Mouse (Mus musculus): Measurements from ENCODE around the gene Nos1. TPM values are rescaled to one million over a fixed set of nuclear protein-coding genes. Genes with fewer than 3 reads are reported as not detected.

The Nos1 gene
- total RNA-seq (2014; fragmentation: Nextera tagmentation) (not detected in 2 replicates), total RNA-seq (2017) (not detected in 2 replicates)

GRCm38 (mm10) chr5:117780681-117781080, at the start of gene Nos1:
Gene Nos1, plus strand, starts transcription at chr5:117781032.
- no peak for ATAC-seq (replicated peaks; ENCODE audit: poor library complexity, severe bottlenecking)

- no peak for ATAC-seq (replicated peaks; ENCODE audit: poor library complexity, severe bottlenecking)
Measured at GRCm38 (mm10) chr5:117731311-117731710, 49.5 kb upstream of the Nos1 start.

GRCm38 (mm10) chr5:117744654-117745178, 36.1 kb upstream of the Nos1 start:
- no peak for ATAC-seq (replicated peaks; ENCODE audit: poor library complexity, severe bottlenecking)

- ATAC-seq (replicated peaks; ENCODE audit: poor library complexity, severe bottlenecking): no peak
Measured at GRCm38 (mm10) chr5:117749353-117749752, 31.5 kb upstream of the Nos1 start.

- no peak for ATAC-seq (replicated peaks; ENCODE audit: poor library complexity, severe bottlenecking)
Measured at GRCm38 (mm10) chr5:117757696-117758482, 22.9 kb upstream of the Nos1 start.

- ATAC-seq (replicated peaks; ENCODE audit: poor library complexity, severe bottlenecking): no peak
Measured at GRCm38 (mm10) chr5:117761181-117761832, 19.5 kb upstream of the Nos1 start.

- no peak for ATAC-seq (replicated peaks; ENCODE audit: poor library complexity, severe bottlenecking)
Measured at GRCm38 (mm10) chr5:117764496-117764895, 16.3 kb upstream of the Nos1 start.

- ATAC-seq (replicated peaks; ENCODE audit: poor library complexity, severe bottlenecking): no peak
Measured at GRCm38 (mm10) chr5:117779175-117779574, 1.7 kb upstream of the Nos1 start.

- ATAC-seq (replicated peaks; ENCODE audit: poor library complexity, severe bottlenecking): no peak
Measured at GRCm38 (mm10) chr5:117781178-117781577, 346 bp downstream of the Nos1 start.

- ATAC-seq (replicated peaks; ENCODE audit: poor library complexity, severe bottlenecking): no peak
Measured at GRCm38 (mm10) chr5:117790071-117790470, 9.2 kb downstream of the Nos1 start.

- ATAC-seq (replicated peaks; ENCODE audit: poor library complexity, severe bottlenecking): no peak
Measured at GRCm38 (mm10) chr5:117791875-117792274, 11.0 kb downstream of the Nos1 start.

GRCm38 (mm10) chr5:117800849-117801248, 20.0 kb downstream of the Nos1 start:
- ATAC-seq (replicated peaks; ENCODE audit: poor library complexity, severe bottlenecking): no peak

- no peak for ATAC-seq (replicated peaks; ENCODE audit: poor library complexity, severe bottlenecking)
Measured at GRCm38 (mm10) chr5:117802071-117802521, 21.3 kb downstream of the Nos1 start.

- no peak for ATAC-seq (replicated peaks; ENCODE audit: poor library complexity, severe bottlenecking)
Measured at GRCm38 (mm10) chr5:117803551-117803950, 22.7 kb downstream of the Nos1 start.

GRCm38 (mm10) chr5:117810930-117811329, 30.1 kb downstream of the Nos1 start:
- ATAC-seq (replicated peaks; ENCODE audit: poor library complexity, severe bottlenecking): no peak

GRCm38 (mm10) chr5:117818800-117819199, 38.0 kb downstream of the Nos1 start:
- no peak for ATAC-seq (replicated peaks; ENCODE audit: poor library complexity, severe bottlenecking)

- ATAC-seq (replicated peaks; ENCODE audit: poor library complexity, severe bottlenecking): no peak
Measured at GRCm38 (mm10) chr5:117820445-117820844, 39.6 kb downstream of the Nos1 start.

- no peak for ATAC-seq (replicated peaks; ENCODE audit: poor library complexity, severe bottlenecking)
Measured at GRCm38 (mm10) chr5:117823811-117824210, 43.0 kb downstream of the Nos1 start.

- ATAC-seq (replicated peaks; ENCODE audit: poor library complexity, severe bottlenecking): no peak
Measured at GRCm38 (mm10) chr5:117824486-117824885, 43.7 kb downstream of the Nos1 start.

- ATAC-seq (replicated peaks; ENCODE audit: poor library complexity, severe bottlenecking): no peak
Measured at GRCm38 (mm10) chr5:117825336-117825735, 44.5 kb downstream of the Nos1 start.

GRCm38 (mm10) chr5:117827366-117827765, 46.5 kb downstream of the Nos1 start:
- ATAC-seq (replicated peaks; ENCODE audit: poor library complexity, severe bottlenecking): no peak

Measured in granulocyte monocyte progenitor cell, adult 5-6 weeks (primary cell).